Mouse (Mus musculus) forebrain, embryonic 13.5 days (tissue): ENCODE data around the gene Atp2b4. TPM values are rescaled to one million over a fixed set of nuclear protein-coding genes. Genes with fewer than 3 reads are reported as not detected.
A peak's percentile ranks its signal among the peaks of the same experiment; 100 is the strongest.

Source experiments
- ATAC-seq: fragments of 200-750 bp; cut with Nextera tagmentation; 2 replicates; pipeline ENCODE4 v1.8.0; 2017
- H3K27ac ChIP-seq: fragments of 300-500 bp; sonication (generic); 2 replicates; pipeline ENCODE4 v1.5.1; 2015; ENCODE audit warnings: inconsistent platforms, mild to moderate bottlenecking, moderate library complexity
- H3K27me3 ChIP-seq: fragments of 300-500 bp; sonication (generic); 2 replicates; pipeline ENCODE4 v1.6.1; 2015; ENCODE audit warnings: mild to moderate bottlenecking, inconsistent platforms
- H3K36me3 ChIP-seq: fragments of 300-500 bp; sonication (generic); 2 replicates; pipeline ENCODE4 v1.6.1; 2015; ENCODE audit warnings: mild to moderate bottlenecking, inconsistent platforms; ENCODE audit not compliant: poor library complexity, severe bottlenecking
- H3K4me1 ChIP-seq: fragments of 300-500 bp; sonication (generic); 2 replicates; pipeline ENCODE4 v1.6.1; 2015; ENCODE audit warnings: inconsistent platforms
- H3K4me2 ChIP-seq: fragments of 300-500 bp; sonication (generic); 2 replicates; pipeline ENCODE4 v1.6.1; 2015; ENCODE audit warnings: inconsistent platforms, mild to moderate bottlenecking, moderate library complexity
- H3K4me3 ChIP-seq: fragments of 300-500 bp; sonication (generic); 2 replicates; pipeline ENCODE4 v1.5.1; 2015; ENCODE audit warnings: mild to moderate bottlenecking, inconsistent platforms
- H3K9ac ChIP-seq: fragments of 300-500 bp; sonication (generic); 2 replicates; pipeline ENCODE4 v1.6.1; 2015; ENCODE audit warnings: mild to moderate bottlenecking, inconsistent platforms
- H3K9me3 ChIP-seq: fragments of 300-500 bp; sonication (generic); replicated peaks from 2 replicates; pipeline ENCODE4 v1.6.1; 2016; ENCODE audit warnings: inconsistent platforms
- WGBS: fragments of 180-500 bp; shearing (Covaris S2); methylation state at CpG from one replicate; pipeline ENCODE4 v1.1.7; 2015; 5-methylcytosine and 5-hydroxymethylcytosine counted together
- polyA plus RNA-seq: library from polyadenylated mRNA; unstranded; fragments of >200 nt; fragmentation: Nextera tagmentation; extraction: Ambion mirVana; gene quantifications from 2 replicates; pipeline ENCODE4 v1.2.1, GENCODE M21; 2015

Gene Atp2b4
- polyA plus RNA-seq: 6.7 and 7.6 TPM in 2 replicates

DNA sequence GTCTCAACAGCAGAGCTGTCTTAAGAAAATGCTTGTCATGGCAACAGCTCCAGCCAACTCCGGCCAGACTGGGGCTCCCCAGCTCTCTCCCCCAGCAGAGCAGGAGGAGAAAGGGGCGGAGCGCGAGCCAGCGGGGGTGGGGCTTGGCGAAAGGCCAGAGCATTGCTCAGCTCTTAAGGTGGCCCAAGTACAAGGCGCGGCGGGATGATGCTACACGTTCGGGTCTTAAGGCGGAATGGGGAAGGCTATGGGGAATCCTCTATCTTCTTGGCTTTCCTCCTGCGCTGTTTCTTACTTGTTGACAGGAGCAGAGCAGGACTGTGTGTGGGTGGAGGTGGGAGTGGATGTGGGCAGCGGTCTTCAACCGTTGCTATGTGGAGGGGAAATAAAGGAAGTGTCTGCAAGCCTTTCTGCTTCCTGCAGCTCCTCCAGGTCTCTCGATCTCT, at the start of gene Atp2b4:
TSS of gene Atp2b4 (minus strand) at position 94 of the 446 bp plus-strand sequence.
- H3K9me3 ChIP-seq: no peaks in the 10 kb centered on the region
- peaks cover 37% of the 10 kb centered on the region for H3K4me1 ChIP-seq
- 1% methylated on average over 16 of the region's 16 CpGs for WGBS
- H3K4me2 ChIP-seq: peak within 1 kb of the TSS; percentile 89
- peak within 1 kb of the TSS; percentile 54 for H3K9ac ChIP-seq
- no peak within 1 kb of the TSS for H3K27ac ChIP-seq
- H3K36me3 ChIP-seq: no peaks in the 10 kb centered on the region
- peak within 1 kb of the TSS; percentile 49 for H3K4me3 ChIP-seq
- peaks cover 26% of the 10 kb centered on the region for H3K27me3 ChIP-seq
- peak; percentile 84 for ATAC-seq

DNA sequence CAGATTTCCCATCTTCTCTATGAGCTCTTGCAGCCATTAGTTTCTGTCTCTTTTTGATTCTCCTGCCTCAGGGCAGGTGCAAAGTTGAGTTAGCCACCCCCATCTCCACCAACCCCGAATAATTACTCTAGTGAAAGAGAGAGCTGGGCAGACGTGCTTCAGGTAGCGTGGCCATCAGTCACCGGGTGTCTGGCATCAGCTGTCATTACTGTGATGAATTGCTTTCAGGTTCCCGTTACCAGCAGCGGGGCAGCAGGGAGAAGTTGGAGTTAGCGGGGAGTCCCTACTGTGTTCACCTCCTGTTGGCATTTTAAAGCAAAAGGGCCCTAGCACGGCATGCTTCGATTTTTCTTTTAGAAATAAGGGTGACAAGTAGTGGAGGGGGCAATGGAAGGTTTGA, 43.9 kb upstream of the Atp2b4 start:
- no peak for ATAC-seq
- no peak overlapping the region for H3K27ac ChIP-seq

DNA sequence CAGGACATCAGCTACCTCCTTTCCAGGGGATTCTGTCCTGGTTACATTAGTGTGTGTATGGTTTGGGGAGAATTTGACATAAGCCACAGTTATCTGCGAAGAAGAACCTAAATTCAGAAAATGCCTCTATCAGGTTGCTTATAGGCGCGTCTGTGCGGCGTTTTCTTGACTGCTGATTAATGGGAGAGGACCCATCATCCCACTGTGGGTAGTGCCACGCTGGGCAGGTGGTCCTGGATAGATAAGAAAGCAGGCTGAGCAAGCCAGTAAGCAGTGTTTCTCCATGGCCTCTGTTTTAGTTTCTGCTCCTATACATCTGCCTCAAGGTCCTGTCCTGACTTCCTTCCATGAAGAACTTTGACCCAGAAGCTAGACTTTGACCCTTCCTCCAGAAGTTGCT, 43.1 kb upstream of the Atp2b4 start:
- 94% methylated on average over 6 of the region's 6 CpGs for WGBS
- H3K27me3 ChIP-seq: peaks cover 3% of the 10 kb centered on the region
- no peak overlapping the region for H3K27ac ChIP-seq
- no peak overlapping the region for H3K4me3 ChIP-seq
- H3K4me2 ChIP-seq: no peak overlapping the region
- ATAC-seq: no peak
- H3K9me3 ChIP-seq: no peaks in the 10 kb centered on the region
- no peak overlapping the region for H3K9ac ChIP-seq
- H3K36me3 ChIP-seq: no peaks in the 10 kb centered on the region
- H3K4me1 ChIP-seq: peaks cover 13% of the 10 kb centered on the region

More for the DNA sequence above, 43.9 kb upstream of the Atp2b4 start:
- no peak overlapping the region for H3K4me2 ChIP-seq
- H3K4me3 ChIP-seq: no peak overlapping the region
- 43% methylated on average over 9 of the region's 9 CpGs for WGBS
- H3K9me3 ChIP-seq: no peaks in the 10 kb centered on the region
- H3K9ac ChIP-seq: no peak overlapping the region
- H3K4me1 ChIP-seq: peaks cover 13% of the 10 kb centered on the region
- H3K27me3 ChIP-seq: peaks cover 3% of the 10 kb centered on the region
- H3K36me3 ChIP-seq: no peaks in the 10 kb centered on the region

DNA sequence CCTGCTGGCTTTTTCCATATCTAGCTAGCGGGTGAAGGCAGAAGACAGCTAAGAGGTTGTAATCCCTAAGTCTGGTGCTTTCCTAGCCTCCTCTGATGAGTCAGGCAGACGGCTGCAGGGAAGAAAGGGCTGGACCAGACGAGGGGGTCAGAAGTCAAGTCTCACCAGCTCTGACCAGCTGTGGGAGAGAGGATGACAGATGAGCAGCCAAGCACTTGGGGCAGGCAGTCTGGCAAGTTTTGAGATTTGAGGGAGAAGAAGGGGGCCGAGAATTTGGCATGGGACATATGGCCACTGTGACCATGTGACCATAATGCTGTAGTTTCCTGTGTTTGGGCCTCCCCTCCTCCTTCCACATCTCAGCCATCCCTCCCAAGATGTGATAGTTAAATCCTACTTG, 42.5 kb upstream of the Atp2b4 start:
- Histone ChIP-seq H3K9ac (no peak overlapping the region), H3K4me1 (peaks cover 13% of the 10 kb centered on the region), H3K4me2 (no peak overlapping the region), H3K27ac (no peak overlapping the region), H3K27me3 (peaks cover 3% of the 10 kb centered on the region), H3K9me3 (no peaks in the 10 kb centered on the region), H3K36me3 (no peaks in the 10 kb centered on the region), H3K4me3 (no peak overlapping the region)
- 64% methylated on average over 4 of the region's 4 CpGs for WGBS
- no peak for ATAC-seq

DNA sequence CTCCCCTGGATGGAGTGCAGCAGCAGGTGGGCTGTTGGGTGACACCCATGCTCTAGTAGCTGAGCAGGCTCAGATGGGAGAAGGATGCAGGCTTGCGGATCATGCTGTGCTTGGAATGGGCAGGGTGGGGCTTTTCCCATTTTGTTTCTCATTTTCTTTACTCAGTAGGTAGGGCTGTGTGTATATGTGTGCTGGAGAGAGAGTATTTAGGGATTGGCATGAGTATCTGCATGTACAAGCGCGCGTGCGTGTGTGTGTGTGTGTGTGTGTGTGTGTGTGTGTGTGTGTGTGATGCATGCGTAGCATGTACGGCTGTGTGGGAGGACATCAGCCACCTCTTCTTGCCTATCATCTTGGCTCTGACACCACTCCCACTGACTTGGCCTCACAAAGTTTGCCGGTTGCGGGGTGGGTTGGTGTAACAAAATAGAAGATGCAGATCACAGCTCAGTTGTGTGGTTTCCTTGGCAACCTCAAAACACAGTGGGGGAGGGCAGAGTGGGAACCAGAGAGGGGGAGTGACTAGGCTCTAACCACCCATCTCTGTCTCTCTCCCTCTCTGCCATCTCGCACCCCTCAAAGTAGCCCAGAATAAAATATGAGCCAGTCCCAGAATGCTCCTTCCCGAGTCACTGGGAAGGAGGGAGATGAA, 41.4 kb upstream of the Atp2b4 start:
- Histone ChIP-seq H3K4me2 (no peak overlapping the region), H3K27ac (no peak overlapping the region), H3K4me3 (no peak overlapping the region), H3K9me3 (no peaks in the 10 kb centered on the region), H3K9ac (no peak overlapping the region; the same call in 1 of the 2 replicates), H3K36me3 (no peaks in the 10 kb centered on the region), H3K27me3 (peaks cover 3% of the 10 kb centered on the region), H3K4me1 (peaks cover 13% of the 10 kb centered on the region)
- 65% methylated on average over 11 of the region's 11 CpGs for WGBS
- peak; percentile 50; the same call in 1 of the 2 replicates for ATAC-seq

DNA sequence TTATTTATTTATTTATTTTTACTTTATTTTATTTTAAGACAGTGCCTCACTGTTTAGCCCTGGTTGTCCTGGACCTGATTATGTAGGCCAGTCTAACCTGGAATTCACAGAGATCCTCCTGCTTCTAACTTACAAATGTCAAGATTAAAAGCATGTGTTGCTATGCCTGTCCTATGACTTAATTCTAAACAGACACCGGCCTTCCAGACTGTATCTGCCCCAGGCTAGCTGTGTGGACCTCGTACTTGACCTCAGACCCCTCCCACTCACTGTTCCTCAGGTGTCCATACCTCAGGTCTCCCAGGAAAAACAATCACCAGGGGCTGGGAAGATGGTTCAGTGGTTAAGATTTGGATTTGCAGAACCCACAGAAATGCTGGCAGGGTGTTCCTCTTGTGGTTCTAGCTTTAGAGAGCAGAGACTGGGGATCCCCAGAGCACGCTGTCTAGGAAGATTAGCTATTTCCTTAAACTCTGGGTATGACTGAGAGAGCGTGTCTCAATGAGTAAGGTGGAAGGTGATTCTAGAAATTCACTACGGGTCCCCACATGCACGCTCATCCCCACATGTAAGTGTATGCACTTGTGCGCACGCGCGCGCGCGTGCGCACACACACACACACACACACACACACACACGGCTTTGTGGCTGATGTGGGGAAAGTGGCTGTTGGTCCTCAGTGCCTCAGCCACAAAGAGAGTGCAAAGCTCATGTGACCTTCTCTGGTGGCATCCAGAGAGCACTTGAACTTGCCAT, 40.5 kb upstream of the Atp2b4 start:
- H3K9me3 ChIP-seq: no peaks in the 10 kb centered on the region
- no peak overlapping the region for H3K27ac ChIP-seq
- no peaks in the 10 kb centered on the region for H3K36me3 ChIP-seq
- WGBS: 94% methylated on average over 15 of the region's 15 CpGs
- peaks cover 13% of the 10 kb centered on the region for H3K4me1 ChIP-seq
- peaks cover 3% of the 10 kb centered on the region; the same call in 1 of the 2 replicates for H3K27me3 ChIP-seq
- H3K9ac ChIP-seq: no peak overlapping the region
- H3K4me2 ChIP-seq: no peak overlapping the region
- ATAC-seq: no peak
- H3K4me3 ChIP-seq: no peak overlapping the region

DNA sequence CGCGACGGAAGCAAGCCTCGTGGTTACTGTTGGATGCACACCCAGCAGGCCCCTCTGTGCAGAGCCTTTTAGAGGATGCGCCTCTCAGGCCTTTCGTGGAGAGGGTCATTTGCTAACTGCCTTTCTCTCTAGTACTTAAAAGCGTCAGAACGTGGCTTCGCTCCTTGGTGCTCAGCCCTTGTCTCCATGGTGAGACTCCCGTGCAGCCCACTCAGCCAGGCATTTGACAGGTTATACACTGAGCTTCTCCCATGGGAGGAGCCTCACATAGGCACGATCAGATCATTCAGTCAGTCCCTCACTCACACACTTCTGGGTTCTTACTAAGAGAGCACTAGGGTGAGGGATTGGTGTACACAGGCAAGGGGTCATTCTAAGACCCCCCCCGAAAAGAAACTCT, 39.7 kb upstream of the Atp2b4 start:
- Histone ChIP-seq H3K9me3 (no peaks in the 10 kb centered on the region), H3K36me3 (no peaks in the 10 kb centered on the region), H3K4me1 (peaks cover 13% of the 10 kb centered on the region), H3K9ac (no peak overlapping the region), H3K4me3 (no peak overlapping the region), H3K27ac (no peak overlapping the region; the same call in 1 of the 2 replicates), H3K27me3 (peaks cover 3% of the 10 kb centered on the region; the same call in 1 of the 2 replicates), H3K4me2 (no peak overlapping the region)
- ATAC-seq: peak; percentile 53; the same call in 1 of the 2 replicates
- 58% methylated on average over 12 of the region's 12 CpGs for WGBS

DNA sequence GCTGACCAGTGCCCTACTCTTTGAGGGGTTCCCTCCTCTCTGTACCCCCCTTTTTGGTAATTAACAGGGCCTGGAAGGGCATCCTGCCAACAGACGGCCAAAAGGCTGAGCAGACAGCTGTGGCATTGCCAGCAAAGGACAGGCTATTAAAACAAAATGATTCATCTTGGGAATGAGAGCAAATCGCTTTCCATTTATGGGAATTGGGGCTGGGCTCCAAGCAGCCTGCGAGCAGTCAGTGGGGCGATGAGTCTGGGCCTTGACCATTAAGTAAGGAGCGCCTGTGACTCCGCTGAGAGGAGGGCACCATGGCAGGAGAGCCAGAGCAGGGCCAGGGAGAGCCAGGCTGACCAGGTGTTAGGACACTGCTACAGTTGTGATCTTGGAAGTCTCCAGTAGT, 33.5 kb upstream of the Atp2b4 start:
- H3K27ac ChIP-seq: no peak overlapping the region
- 72% methylated on average over 6 of the region's 6 CpGs for WGBS
- no peak overlapping the region for H3K9ac ChIP-seq
- no peak for ATAC-seq
- H3K9me3 ChIP-seq: no peaks in the 10 kb centered on the region
- H3K36me3 ChIP-seq: no peaks in the 10 kb centered on the region
- no peak overlapping the region for H3K4me3 ChIP-seq
- 0 out of 2 replicates have a peak, but pooled peaks cover 4% of the 10 kb centered on the region for H3K4me1 ChIP-seq
- no peaks in the 10 kb centered on the region for H3K27me3 ChIP-seq
- H3K4me2 ChIP-seq: no peak overlapping the region

DNA sequence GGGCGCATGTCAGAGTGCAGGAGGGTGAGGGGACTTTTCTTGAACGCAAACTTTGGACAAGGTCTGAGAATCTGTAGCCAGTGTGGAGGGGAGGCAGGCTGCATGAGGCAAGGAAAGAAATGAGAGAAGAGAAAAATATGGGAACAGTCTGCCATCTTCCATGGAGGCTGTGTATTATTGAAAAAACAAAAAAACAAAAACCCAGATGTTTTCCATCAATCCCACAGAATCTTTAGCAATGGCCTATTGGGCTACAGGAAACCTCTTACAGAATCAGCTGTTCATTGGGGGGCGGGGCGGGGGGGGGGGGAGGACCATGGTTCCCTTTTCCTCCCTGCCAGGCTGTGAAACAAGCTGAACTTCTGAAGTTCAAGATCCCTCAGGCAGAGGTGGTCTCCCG, 31.9 kb upstream of the Atp2b4 start:
- 0 out of 2 replicates have a peak, but pooled peaks cover 4% of the 10 kb centered on the region for H3K4me1 ChIP-seq
- no peak overlapping the region for H3K9ac ChIP-seq
- no peak for ATAC-seq
- no peak overlapping the region for H3K4me3 ChIP-seq
- 58% methylated on average over 5 of the region's 5 CpGs for WGBS
- H3K27ac ChIP-seq: no peak overlapping the region
- H3K4me2 ChIP-seq: no peak overlapping the region
- H3K36me3 ChIP-seq: no peaks in the 10 kb centered on the region
- H3K27me3 ChIP-seq: no peaks in the 10 kb centered on the region
- H3K9me3 ChIP-seq: no peaks in the 10 kb centered on the region

DNA sequence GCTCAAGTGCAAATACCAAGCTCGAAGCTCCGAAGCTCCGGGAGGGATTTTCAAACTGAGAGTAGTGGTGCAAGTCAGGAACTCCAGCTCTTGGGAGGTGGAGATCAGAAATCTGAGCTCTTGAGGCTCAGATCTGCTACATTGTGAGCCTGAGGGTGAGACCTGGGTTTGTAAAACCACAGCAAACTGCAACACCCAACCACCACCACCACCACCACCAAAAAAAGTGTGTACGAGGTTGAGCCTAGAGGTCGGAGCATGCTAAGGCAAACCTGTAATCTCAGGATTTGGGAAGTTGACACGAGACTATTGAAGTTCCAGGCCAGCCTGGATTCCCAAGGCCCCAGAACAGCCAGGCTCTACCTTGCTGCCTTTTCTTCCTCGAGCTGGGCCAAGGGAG, 25.4 kb upstream of the Atp2b4 start:
- H3K4me3 ChIP-seq: no peak overlapping the region
- H3K9ac ChIP-seq: no peak overlapping the region
- no peak overlapping the region for H3K27ac ChIP-seq
- no peak overlapping the region for H3K4me2 ChIP-seq
- no peaks in the 10 kb centered on the region for H3K27me3 ChIP-seq
- H3K36me3 ChIP-seq: no peaks in the 10 kb centered on the region
- H3K9me3 ChIP-seq: no peaks in the 10 kb centered on the region
- WGBS: 77% methylated on average over 7 of the region's 7 CpGs
- peaks cover 21% of the 10 kb centered on the region for H3K4me1 ChIP-seq
- ATAC-seq: no peak

DNA sequence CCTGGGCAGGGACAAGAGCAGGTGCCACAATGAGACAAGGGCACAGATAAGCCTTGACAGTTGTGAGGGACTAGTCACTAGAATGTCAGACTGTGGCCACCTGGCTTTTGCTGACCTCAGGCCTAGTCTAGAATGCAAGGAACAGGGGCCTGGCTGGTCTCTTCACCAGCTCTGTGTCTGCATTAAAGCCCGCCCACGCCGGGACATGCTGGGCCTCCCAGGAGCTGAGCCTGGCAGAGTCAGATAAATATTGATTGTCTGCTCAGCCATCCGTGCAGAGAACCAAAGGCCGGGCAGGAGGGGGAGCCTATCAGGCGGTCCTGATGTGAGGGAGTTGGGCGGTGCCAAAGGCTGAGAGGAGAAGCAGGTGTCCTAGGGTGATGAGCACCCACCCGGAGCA, 24.7 kb upstream of the Atp2b4 start:
- WGBS: 5% methylated on average over 8 of the region's 8 CpGs
- Histone ChIP-seq H3K9ac (no peak overlapping the region), H3K4me3 (no peak overlapping the region), H3K27me3 (no peaks in the 10 kb centered on the region), H3K4me2 (no peak overlapping the region), H3K36me3 (no peaks in the 10 kb centered on the region), H3K9me3 (no peaks in the 10 kb centered on the region), H3K4me1 (peaks cover 26% of the 10 kb centered on the region), H3K27ac (peak overlapping the region; percentile 21; the same call in 1 of the 2 replicates)
- ATAC-seq: peak; percentile 50; the same call in 1 of the 2 replicates

DNA sequence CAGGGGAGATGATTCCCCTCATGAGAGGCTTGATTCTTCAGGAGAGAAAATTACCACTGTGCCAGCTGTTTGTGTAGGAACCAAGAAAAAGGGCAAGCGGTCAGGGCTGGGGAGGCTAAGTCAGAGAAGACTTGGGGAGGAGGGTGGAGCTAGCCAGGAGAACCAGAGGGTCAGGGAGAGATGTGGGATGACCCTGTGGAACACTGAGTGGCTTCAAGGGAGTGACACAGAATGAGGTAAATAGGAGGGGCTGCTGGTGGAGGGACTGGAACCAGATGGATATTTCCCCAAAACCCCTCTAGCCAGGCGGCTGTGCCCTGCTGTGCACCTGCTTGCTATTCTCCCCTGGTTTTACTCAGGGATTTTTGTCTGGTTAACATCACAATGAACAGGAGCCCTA, 24.3 kb upstream of the Atp2b4 start:
- H3K9ac ChIP-seq: no peak overlapping the region
- no peaks in the 10 kb centered on the region for H3K36me3 ChIP-seq
- peaks cover 26% of the 10 kb centered on the region for H3K4me1 ChIP-seq
- H3K4me3 ChIP-seq: no peak overlapping the region
- no peak overlapping the region for H3K4me2 ChIP-seq
- H3K27ac ChIP-seq: peak overlapping the region; percentile 21
- no peak for ATAC-seq
- WGBS: 57% methylated on average over 2 of the region's 2 CpGs
- H3K27me3 ChIP-seq: no peaks in the 10 kb centered on the region
- H3K9me3 ChIP-seq: no peaks in the 10 kb centered on the region
